Mouse (Mus musculus) kidney, embryonic 16.5 days (tissue): ENCODE results near the gene Gm20683. TPM values are rescaled to one million over a fixed set of nuclear protein-coding genes. Genes with fewer than 3 reads are reported as not detected.

Source experiments
- ATAC-seq: fragments of 200-750 bp; cut with Nextera tagmentation; 2 replicates; pipeline ENCODE4 v1.8.0; 2017; ENCODE audit warnings: moderate TSS enrichment; ENCODE audit not compliant: low FRiP score, low TSS enrichment
- H3K27ac ChIP-seq: fragments of 300-500 bp; sonication (generic); 2 replicates; pipeline ENCODE4 v1.5.1; 2014; ENCODE audit warnings: low read length
- H3K27me3 ChIP-seq: fragments of 300-500 bp; sonication (generic); 2 replicates; pipeline ENCODE4 v1.6.1; 2014; ENCODE audit warnings: low read length, control low read depth, mixed read lengths; ENCODE audit not compliant: insufficient read depth
- H3K36me3 ChIP-seq: fragments of 300-500 bp; sonication (generic); 2 replicates; pipeline ENCODE4 v1.6.1; 2014; ENCODE audit warnings: low read length, control low read depth, mixed read lengths; ENCODE audit not compliant: insufficient read depth
- H3K4me1 ChIP-seq: fragments of 300-500 bp; sonication (generic); 2 replicates; pipeline ENCODE4 v1.6.1; 2014; ENCODE audit warnings: low read length, control low read depth, mixed read lengths; ENCODE audit not compliant: insufficient read depth
- H3K4me2 ChIP-seq: fragments of 300-500 bp; sonication (generic); replicated peaks from 2 replicates; pipeline ENCODE4 v1.6.1; 2014; ENCODE audit warnings: low read depth, low read length
- H3K4me3 ChIP-seq: fragments of 300-500 bp; sonication (generic); 2 replicates; pipeline ENCODE4 v1.5.1; 2014; ENCODE audit warnings: mild to moderate bottlenecking, low read length
- H3K9ac ChIP-seq: fragments of 300-500 bp; sonication (generic); replicated peaks from 2 replicates; pipeline ENCODE4 v1.6.1; 2014; ENCODE audit warnings: low read length
- H3K9me3 ChIP-seq: fragments of 300-500 bp; sonication (generic); 2 replicates; pipeline ENCODE4 v1.6.1; 2016; ENCODE audit warnings: low read length, control low read depth
- WGBS: fragments of 180-500 bp; shearing (Covaris S2); extraction: QIAGEN DNeasy Blood & Tissue Kit; methylation state at CpG from one replicate; pipeline ENCODE4 v1.1.7; 2014; 5-methylcytosine and 5-hydroxymethylcytosine counted together
- polyA plus RNA-seq: library from polyadenylated mRNA; unstranded; fragments of >200 nt; fragmentation: Nextera tagmentation; extraction: Ambion mirVana; gene quantifications from 2 replicates; pipeline ENCODE4 v1.2.1, GENCODE M21; 2015

The Gm20683 gene
- polyA plus RNA-seq, 1 experiment from 2014 or later = 4.3 TPM

- ATAC-seq = no peak
- Histone ChIP-seq H3K27ac (no peak overlapping the region), H3K9ac (no peak overlapping the region), H3K4me1 (peaks cover 50% of the 10 kb centered on the region), H3K9me3 (no peaks in the 10 kb centered on the region), H3K36me3 (peaks cover 30% of the 10 kb centered on the region), H3K4me2 (peak overlapping the region; percentile 64), H3K4me3 (no peak overlapping the region), H3K27me3 (no peaks in the 10 kb centered on the region)
- WGBS = 78% methylated on average over 4 of the region's 4 CpGs
Measured at GRCm38 (mm10) chr17:25830200-25830753, 11.3 kb downstream of the Gm20683 start.

GRCm38 (mm10) chr17:25829558-25830017, 12.0 kb downstream of the Gm20683 start:
- ATAC-seq = no peak
- H3K36me3 ChIP-seq = peaks cover 30% of the 10 kb centered on the region
- H3K27me3 ChIP-seq = no peaks in the 10 kb centered on the region
- H3K9me3 ChIP-seq = no peaks in the 10 kb centered on the region
- WGBS = 33% methylated on average over 8 of the region's 8 CpGs
- H3K4me1 ChIP-seq = peaks cover 50% of the 10 kb centered on the region
- H3K4me2 ChIP-seq = peak overlapping the region; percentile 64
- peak overlapping the region; percentile 58 for H3K4me3 ChIP-seq
- H3K9ac ChIP-seq = peak overlapping the region; percentile 75
- peak overlapping the region; percentile 86 for H3K27ac ChIP-seq

- Histone ChIP-seq H3K9ac (peak within 1 kb of the TSS; percentile 75), H3K27ac (peak within 1 kb of the TSS; percentile 86), H3K4me1 (peaks cover 50% of the 10 kb centered on the region), H3K4me2 (peak within 1 kb of the TSS; percentile 64), H3K36me3 (peaks cover 30% of the 10 kb centered on the region), H3K4me3 (peak within 1 kb of the TSS; percentile 58), H3K9me3 (no peaks in the 10 kb centered on the region), H3K27me3 (no peaks in the 10 kb centered on the region)
- peak; percentile 24; the same call in 1 of the 2 replicates for ATAC-seq
- 0% methylated on average over 32 of the region's 32 CpGs for WGBS
Measured at GRCm38 (mm10) chr17:25828712-25829557, 12.6 kb downstream of the Gm20683 start, which contains the start of gene Jmjd8. Jmjd8 (plus strand) TSS chr17:25828867.

- peak overlapping the region; percentile 75 for H3K9ac ChIP-seq
- WGBS = 84% methylated on average over 8 of the region's 8 CpGs
- peak overlapping the region; percentile 58 for H3K4me3 ChIP-seq
- H3K9me3 ChIP-seq = no peaks in the 10 kb centered on the region
- no peak for ATAC-seq
- H3K27ac ChIP-seq = peak overlapping the region; percentile 86
- no peaks in the 10 kb centered on the region for H3K27me3 ChIP-seq
- peak overlapping the region; percentile 64 for H3K4me2 ChIP-seq
- peaks cover 30% of the 10 kb centered on the region for H3K36me3 ChIP-seq
- peaks cover 51% of the 10 kb centered on the region for H3K4me1 ChIP-seq
Measured at GRCm38 (mm10) chr17:25828223-25828594, 13.4 kb downstream of the Gm20683 start.

- no peak overlapping the region for H3K4me2 ChIP-seq
Measured at GRCm38 (mm10) chr17:25827546-25828222, 13.9 kb downstream of the Gm20683 start.

GRCm38 (mm10) chr17:25827011-25827410, 14.6 kb downstream of the Gm20683 start:
- Histone ChIP-seq H3K4me2 (no peak overlapping the region), H3K27ac (no peak overlapping the region), H3K4me3 (no peak overlapping the region), H3K27me3 (peaks cover under 1% of the 10 kb centered on the region; the same call in 1 of the 2 replicates), H3K9ac (no peak overlapping the region), H3K36me3 (peaks cover 30% of the 10 kb centered on the region), H3K4me1 (peaks cover 49% of the 10 kb centered on the region), H3K9me3 (no peaks in the 10 kb centered on the region)
- ATAC-seq = no peak
- WGBS = 95% methylated on average over 13 of the region's 13 CpGs

More at GRCm38 (mm10) chr17:25827546-25828222, 13.9 kb downstream of the Gm20683 start:
- Histone ChIP-seq H3K9ac (no peak overlapping the region), H3K36me3 (peaks cover 30% of the 10 kb centered on the region), H3K4me3 (no peak overlapping the region; the same call in 1 of the 2 replicates), H3K27me3 (no peaks in the 10 kb centered on the region), H3K4me1 (peaks cover 51% of the 10 kb centered on the region), H3K9me3 (no peaks in the 10 kb centered on the region), H3K27ac (peak overlapping the region; percentile 86; the same call in 1 of the 2 replicates)
- 86% methylated on average over 22 of the region's 22 CpGs for WGBS
- no peak for ATAC-seq

- Histone ChIP-seq H3K4me2 (no peak overlapping the region), H3K36me3 (peaks cover 25% of the 10 kb centered on the region), H3K4me1 (peaks cover 40% of the 10 kb centered on the region), H3K27ac (no peak overlapping the region), H3K9ac (no peak overlapping the region), H3K27me3 (peaks cover 5% of the 10 kb centered on the region; the same call in 1 of the 2 replicates), H3K9me3 (no peaks in the 10 kb centered on the region), H3K4me3 (no peak overlapping the region)
- WGBS = 95% methylated on average over 27 of the region's 27 CpGs
- ATAC-seq = no peak
Measured at GRCm38 (mm10) chr17:25825984-25826570, 15.5 kb downstream of the Gm20683 start.

GRCm38 (mm10) chr17:25825311-25825710, 16.3 kb downstream of the Gm20683 start:
- Histone ChIP-seq H3K27ac (no peak overlapping the region), H3K9ac (no peak overlapping the region), H3K4me1 (peaks cover 32% of the 10 kb centered on the region), H3K9me3 (no peaks in the 10 kb centered on the region), H3K27me3 (peaks cover 8% of the 10 kb centered on the region), H3K36me3 (peaks cover 17% of the 10 kb centered on the region), H3K4me2 (no peak overlapping the region), H3K4me3 (no peak overlapping the region)
- no peak for ATAC-seq
- whole genome bisulfite sequencing = 89% methylated on average over 6 of the region's 6 CpGs

GRCm38 (mm10) chr17:25824362-25825142, 17.0 kb downstream of the Gm20683 start:
- Histone ChIP-seq H3K4me3 (peak overlapping the region; percentile 75), H3K4me2 (peak overlapping the region; percentile 98), H3K4me1 (peaks cover 25% of the 10 kb centered on the region), H3K36me3 (peaks cover 15% of the 10 kb centered on the region), H3K27ac (no peak overlapping the region), H3K27me3 (peaks cover 16% of the 10 kb centered on the region), H3K9me3 (no peaks in the 10 kb centered on the region), H3K9ac (peak overlapping the region; percentile 86)
- no peak for ATAC-seq
- WGBS = 70% methylated on average over 16 of the region's 17 CpGs
